Mouse (Mus musculus): ENCODE measurements around the gene Rft1.

Gene Rft1

DNA sequence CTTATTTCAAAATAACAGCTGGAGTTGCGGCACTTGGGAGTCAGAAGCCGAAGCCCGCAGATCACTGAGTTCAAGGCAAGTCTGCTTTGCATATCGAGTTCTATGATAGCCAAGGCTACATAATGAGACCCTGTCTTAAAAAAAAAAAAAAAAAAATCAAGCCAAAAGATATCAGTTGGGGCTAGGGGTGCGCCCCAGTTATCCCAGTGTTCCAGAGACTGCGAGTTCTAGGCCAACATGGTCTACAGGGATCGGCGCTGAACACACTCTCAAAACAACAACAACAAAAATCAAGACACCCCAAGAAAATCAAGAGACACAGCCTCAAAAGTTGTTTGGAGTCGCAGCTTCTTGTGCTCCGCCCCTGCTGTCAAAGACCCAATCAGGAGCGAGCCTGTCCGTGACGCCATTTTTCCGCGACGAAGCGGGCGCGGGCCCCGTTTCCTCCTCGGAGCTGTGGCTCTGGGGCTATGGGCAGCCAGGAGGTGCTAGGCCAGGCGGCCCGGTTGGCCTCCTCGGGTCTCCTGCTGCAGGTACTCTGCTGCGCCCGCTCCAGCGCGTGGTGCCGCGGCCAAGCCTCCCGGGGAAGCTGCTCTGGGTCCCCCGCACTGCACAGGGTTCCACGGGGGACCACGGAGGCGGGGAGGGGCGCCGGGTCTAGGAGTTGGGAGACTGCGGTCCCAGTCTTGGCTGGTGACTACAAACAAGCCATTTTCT is at the start of gene Rft1:
Gene Rft1, plus strand, starts transcription at position 418 of the 717 bp plus-strand sequence.
- peak; percentile 98 for DNase-seq (ENCODE audit: low read depth, low spot score)

DNA sequence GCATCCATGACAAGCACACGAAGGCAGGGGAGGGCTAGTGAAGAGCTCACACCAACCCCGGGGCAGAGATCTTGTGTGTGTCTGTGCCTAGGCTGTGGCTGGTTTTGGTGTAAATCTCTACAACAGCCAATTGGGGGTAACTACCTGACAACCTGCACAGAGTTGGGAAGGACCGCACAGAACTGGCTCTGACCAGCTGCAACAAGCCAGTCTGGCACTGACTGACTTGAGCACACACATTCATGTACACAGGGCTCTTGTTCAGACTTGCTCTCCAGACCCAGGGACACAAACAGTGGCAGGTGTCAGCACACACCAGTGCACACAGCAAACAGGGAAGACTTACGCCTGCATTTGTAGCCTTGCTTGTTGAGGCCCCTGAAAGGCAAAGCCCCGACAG is 47.3 kb upstream of the Rft1 start:
- no peak for DNase-seq (ENCODE audit: low read depth, low spot score)

DNA sequence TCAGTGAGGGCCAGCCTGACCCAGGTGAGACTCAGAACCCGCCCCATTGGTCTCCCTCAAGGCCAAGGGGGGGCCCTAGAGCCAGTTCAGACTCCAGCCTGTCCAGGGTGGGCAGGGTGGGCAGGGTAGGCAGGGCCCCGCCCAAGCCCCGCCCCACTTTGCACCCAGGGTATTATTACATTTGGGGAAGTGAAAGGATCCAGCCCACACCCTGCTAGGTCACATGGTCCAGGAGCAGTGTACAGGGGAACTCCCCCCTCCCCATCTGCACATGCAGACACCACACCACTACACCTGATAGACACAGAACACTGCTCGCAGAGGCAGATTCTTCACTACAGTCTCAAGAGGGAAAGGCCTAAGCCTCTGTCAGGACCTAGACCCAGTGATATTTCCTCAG is 46.5 kb upstream of the Rft1 start:
- peak; percentile 99 for DNase-seq (ENCODE audit: low read depth, low spot score)

DNA sequence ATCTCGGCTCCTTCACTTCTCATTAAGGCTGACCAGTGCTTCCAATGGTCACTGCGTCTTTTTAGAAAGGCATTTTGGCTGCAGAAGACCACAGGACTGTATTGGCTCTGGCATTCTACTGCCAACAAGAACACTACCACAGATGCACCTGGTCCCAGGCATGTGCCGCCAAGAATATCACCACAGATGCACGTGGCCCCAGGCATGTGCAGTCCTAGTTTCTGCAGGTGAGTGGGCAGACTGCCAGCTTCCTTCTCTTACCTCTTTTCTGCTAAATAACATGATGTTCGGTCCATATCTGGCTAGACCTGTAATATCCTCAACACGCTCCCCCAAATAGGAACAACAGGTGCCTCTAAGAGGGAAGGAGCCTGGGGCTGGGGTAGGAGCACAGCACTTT is 46.0 kb upstream of the Rft1 start:
- peak; percentile 94 for DNase-seq (ENCODE audit: low read depth, low spot score)

DNA sequence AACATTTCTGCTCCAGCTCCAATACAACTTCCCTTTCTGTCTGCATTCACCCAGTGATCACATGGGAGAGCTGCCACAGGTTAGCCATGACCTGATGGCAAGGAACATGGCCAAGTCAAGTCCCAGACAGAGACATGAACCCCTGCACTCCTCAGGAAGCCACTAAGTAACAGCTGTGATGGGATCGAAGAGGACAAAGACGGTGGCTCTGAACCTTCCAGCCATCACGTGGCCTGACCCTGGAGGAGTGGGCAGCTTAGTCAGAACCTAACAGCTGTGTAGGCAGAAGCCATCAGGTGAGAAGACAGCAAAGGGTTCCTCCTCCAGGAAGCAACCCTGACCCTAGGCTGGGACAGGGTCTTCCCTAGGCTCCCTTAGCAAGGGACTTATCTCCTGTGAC is 44.7 kb upstream of the Rft1 start:
- DNase-seq (ENCODE audit: low read depth, low spot score): peak; percentile 35

DNA sequence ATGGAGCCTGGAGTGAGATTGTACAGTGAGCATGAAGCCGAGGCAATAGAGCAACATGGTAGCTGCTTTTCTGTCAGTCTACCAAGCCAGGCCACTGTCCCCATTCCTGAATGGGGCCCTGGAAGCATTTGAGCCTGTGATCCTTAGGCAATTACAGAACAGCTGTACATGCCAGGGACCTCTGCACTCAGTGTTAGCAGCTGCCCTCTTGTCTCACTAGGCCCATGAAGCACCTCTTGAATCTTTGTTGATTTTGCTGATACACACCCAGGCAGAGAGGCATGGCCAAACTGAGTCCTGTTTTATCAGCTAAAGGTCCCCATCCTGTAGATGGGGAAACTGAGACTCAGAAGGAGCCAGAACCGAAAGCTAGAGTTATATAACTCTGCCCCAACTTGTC is 43.9 kb upstream of the Rft1 start:
- DNase-seq (ENCODE audit: low read depth, low spot score): no peak

DNA sequence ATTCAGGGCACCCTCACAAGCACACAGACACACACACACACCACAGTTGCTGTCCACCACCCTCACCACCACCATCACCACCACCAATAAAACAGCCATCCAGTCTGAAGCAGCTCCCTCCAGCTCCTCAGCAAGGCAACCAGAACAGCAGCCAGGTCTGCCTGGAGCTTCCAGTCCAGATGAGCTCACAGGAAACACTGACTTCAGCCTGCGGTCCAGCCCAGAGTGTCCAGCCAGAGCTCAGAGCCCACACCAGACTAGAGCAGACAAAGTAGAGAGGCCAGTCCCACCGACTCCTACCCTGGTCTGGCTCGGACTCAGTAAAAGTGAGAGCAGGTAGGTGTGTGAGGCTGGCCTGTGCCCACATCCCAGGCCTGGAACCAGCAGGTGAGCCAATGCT is 43.2 kb upstream of the Rft1 start:
- DNase-seq (ENCODE audit: low read depth, low spot score): no peak

DNA sequence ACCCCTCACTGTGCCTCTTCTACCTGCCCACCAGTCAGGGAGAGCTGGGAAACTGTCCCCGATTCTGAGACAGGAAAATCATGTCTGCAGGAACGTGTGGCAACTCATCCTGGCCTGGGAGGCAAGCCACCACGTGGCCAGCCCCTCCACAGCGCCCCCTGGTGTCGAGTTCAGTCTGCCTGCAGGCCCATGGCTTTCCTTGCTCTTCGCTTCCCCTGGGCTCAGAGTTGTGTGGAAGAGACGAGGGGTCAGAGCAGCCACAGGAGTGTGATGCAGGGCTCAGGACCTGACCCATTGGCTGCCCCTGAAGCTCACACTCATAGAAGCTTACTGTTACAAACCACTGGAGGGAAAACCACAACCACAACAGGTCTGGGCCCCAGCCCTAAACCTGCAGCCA is 41.6 kb upstream of the Rft1 start:
- DNase-seq (ENCODE audit: low read depth, low spot score): peak; percentile 85

DNA sequence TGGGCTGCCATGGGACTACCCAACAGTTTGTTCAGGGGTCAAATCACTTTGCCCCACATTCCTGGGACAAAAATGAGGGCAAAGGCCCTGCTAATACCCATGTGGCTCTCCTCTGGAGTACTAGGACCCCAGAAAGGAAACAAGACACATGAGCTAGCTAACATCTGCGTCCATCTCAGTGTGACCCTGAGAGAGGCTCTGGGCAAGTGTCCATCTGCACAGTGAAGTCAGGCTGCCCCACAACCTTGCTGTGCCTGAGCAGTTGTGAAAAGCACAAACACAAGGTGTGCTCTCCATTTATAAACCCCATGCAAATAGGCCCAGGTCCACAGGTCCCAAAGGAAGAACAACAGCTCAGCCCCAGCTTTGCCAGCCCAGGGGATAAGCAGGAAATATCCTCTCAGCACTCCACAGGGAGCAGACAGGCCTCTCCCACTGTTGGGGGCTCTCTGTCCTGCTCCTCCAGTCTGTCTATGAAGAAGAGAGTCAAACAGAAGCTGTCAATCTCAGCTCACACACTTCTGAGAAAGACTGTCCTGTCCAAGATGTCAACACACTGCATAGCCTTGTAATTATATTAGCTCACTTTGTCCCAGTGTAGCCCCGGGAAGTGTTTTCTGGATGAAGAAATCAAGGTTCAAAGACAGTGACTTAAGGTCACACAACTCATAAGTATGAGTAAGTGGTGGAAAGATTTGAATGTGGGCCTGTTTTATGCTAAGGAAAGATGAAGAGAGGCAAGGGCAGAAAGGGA is 41.0 kb upstream of the Rft1 start:
- DNase-seq (ENCODE audit: low read depth, low spot score): peak; percentile 50

DNA sequence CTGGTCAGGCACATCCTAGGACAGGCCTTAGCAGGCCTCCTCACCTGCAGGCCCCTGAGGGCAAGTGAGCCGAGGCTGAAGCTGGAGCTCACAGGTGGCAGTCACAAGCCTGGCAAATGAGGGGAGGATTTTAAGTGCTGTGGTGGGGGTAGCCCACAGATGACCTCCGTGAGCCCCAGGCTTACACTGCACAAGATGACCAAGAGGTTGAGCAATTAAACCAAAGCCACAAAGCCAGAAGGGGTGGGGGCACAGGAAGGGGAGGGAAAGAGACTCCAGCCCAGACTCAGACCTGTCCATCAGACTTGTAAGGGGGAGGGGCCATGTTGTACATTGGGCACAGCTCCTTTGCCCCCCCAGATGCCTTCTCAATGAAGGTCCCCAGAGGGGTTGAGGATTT is 37.4 kb upstream of the Rft1 start:
- peak; percentile 75 for DNase-seq (ENCODE audit: low read depth, low spot score)

DNA sequence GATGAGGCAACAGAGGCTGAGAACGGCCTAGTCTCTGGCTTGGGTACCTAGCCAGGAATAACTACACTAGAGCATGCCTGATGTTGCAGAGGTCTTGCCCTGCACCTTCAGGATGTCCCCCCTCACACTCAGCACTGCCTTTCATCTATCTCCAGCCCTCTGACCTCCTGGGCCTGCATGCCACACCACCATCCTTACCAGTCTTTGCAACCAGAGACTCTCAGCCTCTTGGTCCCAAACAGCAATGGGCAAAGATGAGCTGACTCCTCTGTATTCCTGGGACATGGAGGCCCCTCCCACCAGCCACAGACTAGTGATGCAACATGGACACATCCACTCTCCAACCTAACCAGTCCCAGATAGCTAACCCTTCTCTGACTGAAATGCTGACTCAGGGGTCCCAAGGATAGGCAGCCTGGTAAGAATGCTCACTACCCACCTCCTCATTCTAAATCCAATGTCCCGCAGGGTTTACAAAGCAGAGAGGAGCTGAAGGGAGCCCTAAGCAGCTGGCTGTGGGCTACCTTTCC is 35.3 kb upstream of the Rft1 start:
- no peak for DNase-seq (ENCODE audit: low read depth, low spot score)

DNA sequence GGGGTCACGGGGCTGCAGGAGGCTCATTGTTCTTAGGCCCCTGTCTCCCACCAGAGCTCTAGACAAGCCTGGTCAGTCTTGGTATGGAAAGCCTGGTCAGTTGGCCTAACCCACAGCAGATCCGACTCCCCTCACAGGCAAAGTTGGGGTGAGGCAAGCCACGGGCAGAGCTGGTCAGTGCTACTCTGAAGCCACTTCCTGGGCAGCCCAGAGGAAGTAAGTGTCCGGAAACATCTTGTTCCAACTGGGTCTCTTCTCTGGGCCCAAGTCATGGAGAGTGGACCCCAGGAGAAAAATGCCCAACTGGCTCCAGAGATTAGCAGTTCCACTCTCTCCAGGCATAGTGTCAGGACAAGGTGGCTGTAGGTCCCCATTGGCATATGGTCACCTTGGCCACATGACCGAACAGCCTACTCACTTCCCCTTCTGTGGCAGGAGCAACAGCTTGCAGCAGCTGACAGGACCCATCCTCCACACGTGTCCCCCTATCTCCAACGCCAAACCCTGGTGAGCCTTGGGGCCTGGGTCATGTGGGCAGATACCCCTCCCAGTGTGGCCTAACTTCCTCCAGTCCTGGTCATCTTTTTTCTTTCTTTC is 34.1 kb upstream of the Rft1 start:
- peak; percentile 62 for DNase-seq (ENCODE audit: low read depth, low spot score)

DNA sequence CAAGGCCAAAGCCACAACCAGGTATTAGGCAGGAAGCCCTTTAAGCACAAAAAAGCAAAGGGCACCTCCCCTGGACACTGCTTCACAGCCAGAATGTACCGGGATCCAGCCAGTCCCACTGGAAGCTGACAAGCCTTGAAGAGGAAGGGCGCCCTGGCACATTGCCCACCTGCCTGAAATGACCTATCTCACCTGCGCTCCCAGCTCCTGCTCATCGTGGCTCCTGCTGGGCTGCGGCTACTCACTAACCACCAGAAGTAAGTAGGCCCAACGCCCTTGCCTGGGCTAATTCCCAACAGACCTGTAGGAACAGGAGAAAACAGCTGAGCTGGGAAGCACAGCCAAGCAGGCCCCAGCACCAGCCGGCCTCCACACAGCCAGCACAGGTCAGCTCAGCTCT is 32.0 kb upstream of the Rft1 start:
- DNase-seq (ENCODE audit: low read depth, low spot score): no peak

DNA sequence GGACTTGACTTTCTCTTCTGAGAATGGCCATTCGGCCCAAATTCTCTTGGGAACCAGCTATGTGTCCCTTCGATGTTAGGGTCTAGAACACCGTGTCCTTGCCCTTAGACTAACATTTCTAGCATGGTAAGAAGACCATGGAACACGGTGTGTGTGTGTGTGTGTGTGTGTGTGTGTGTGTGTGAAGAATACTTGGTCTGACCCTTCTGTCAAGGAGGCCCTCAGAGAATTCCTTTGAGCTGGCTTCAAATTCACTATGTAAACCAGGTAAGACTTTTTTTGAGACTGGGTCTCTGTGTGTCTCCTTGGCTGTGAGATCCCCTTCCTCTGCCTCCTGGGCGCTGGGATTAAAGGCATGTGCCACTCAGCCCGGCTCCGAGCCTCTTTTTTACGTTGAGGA is 31.6 kb upstream of the Rft1 start:
- DNase-seq (ENCODE audit: low read depth, low spot score): no peak

DNA sequence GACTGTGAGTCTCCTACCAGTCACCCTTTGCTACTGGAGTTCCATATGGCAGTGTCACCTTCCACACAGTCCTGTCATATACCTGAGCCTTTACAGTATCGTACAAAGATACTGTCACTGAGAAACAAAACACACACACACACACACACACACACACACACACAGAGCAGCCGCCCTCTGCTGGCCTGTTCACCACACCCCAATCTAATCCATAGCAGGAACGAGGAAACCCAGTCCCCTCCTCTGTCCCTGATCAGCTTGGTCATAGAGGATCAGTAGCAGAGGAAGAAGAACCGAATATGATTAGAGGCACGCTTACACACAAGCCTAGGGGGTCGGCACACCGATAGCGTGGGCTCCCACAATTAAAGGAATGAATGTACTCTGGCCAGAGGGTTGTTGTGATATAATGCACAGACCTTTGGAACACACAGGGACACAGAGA is 29.9 kb upstream of the Rft1 start:
- peak; percentile 63 for DNase-seq (ENCODE audit: low read depth, low spot score)

DNA sequence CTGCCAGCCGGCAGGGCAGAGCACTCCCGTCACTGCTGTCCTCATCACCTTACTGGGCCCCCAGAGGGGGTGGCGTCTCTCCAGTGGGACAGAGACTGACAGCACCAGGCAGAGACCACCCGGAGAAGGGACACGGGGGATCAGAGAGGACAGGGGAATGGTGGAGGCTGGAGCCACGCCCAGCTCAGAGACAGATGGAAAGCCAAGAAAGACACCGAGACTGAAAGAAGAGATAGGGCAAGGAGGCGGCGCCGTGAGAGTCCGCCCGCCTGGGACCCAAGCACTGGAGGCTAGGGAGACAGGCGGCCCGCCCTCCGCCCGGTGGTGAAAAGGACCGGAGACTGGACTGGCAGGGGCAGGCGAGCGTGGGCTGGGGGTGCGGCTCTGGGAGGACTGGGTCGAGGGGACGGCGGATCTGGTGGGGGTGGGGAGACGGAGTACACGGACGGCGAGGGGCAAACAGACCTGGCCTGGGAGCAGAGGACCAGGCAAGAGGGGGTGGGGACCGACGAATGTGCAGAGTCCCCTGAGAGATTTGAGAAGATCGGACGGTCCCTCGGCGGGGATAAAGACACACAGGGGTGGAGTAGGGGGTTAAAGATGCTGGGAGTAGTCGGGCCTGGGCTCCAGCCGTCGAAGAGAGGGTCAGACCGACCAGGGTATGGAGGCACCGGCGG is 28.9 kb upstream of the Rft1 start:
- peak; percentile 77 for DNase-seq (ENCODE audit: low read depth, low spot score)

DNA sequence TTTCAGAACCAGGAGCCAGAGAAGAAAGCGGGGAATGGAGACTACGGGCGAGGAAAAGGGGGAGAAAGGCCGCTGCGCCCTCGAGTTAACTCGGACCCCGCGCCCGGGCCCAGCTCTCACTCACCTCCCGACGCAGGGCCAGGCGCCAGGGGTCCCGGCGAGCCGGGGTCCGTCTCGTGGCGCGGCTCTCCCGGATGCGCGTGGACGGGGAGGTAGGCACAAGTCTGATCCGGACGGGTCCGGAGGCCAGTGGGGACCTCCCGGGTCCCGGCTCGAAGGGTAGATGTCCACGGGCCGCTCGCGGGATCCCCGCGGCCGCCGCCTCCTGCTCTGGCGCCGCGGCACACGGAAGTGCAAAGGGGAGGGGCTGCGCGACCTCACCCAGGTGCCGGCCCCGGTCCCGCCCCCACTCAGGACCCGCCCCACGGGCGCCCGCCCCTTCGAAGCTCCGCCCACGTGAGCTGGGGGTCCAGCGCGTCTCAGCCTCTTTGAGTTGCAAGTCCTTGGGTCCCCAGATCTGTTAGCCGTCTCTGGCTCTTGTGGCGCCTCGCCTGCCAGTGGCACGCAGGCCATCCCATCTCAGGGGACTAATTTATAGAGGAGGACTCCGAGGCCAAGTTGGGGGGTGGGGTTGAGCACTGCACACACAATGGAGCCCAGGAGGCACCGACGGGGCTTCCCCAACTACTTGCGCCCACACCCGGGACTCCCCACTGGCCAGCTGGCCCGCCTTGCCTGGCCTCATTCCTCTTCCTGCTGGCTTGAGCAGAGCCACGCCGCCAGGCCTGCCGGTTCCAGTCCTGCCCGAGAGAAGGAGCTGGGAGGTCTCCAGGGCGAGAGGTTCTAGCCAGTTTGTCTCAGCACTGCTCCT is 28.1 kb upstream of the Rft1 start, which contains the start of gene Prkcd:
Gene Prkcd, minus strand, starts transcription at position 355 of the 871 bp plus-strand sequence.
- DNase-seq (ENCODE audit: low read depth, low spot score): peak; percentile 96

DNA sequence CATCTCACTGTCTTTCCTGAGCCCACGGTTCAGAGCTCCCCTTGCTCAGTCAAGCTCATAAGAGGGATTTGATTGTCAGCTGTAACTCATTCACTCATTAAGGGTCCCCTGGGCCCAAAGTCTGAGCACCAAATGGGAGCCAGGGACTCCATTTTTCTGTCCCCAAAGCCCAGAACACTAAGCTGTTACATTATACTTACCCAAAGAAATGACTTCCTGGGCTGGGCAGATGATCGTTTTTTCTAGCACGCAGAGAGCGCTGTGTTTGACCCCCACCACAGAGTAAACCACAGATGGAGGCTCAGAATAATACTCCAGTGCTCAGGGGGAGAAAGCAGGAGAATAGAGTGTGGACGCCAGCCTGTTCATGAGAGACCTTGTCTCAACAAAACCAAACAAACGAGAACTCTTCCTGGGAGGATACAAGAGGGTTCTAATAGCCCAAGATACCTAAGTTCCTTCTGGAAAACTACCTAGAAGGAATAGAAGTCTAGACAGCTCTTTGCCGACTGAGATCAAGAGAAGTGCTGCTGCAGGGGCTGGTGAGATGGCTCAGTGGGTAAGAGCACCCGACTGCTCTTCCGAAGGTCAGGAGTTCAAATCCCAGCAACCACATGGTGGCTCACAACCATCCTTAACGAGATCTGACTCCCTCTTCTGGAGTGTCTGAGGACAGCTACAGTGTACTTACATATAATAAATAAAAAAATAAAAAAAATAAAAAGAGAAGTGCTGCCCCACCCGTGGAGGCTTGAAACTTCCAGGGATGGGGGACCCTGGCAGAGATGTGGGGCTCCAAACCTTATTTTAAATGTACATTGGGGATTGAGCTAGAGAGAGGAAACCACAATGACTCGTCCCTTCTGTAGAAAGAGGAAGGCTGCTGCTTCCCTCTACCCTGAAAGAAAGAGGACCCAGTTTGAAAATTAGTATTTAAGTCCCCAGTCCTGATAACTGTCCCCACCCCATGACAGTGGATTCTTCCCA is 27.1 kb upstream of the Rft1 start:
- DNase-seq (ENCODE audit: low read depth, low spot score): peak; percentile 56

DNA sequence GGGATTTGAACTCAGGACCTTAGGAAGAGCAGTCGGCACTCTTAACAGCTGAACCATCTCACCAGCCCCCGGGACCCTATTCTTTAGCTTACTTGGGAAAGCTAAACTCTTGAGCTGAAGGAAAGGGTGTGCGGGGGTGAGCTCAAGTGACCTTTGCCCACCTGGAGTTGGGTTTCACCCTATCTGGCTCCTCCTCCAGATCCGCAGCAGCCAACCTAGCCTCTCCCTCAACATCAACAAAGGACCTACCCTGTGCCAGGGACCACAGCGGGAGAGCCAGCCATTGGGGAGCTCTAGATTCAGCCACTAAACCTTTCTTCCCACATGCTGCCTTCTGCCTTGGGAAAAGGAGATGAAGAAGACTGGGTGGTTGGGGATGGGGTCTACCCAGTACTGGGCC is 25.9 kb upstream of the Rft1 start:
- DNase-seq (ENCODE audit: low read depth, low spot score): no peak

DNA sequence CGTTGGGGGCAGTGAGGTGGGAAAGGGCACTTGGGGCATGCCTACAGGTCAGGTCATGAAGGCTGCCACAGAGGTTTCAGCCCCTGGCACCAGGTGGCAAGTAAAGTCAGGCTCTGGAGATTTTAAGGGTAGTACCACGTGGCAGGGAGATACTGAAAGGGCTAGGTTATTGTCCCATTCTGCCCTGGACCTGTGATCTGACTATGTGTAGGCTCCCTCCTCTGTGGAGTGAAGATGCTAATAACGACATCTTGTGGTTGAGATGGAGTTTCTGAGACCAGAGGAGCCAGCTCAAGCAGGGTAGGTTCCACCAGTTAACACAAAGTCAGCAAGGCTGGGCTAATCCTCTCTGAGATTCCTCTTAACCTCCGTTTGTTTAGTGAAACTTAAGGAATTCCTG is 24.3 kb upstream of the Rft1 start:
- DNase-seq (ENCODE audit: low read depth, low spot score): peak; percentile 10

Data from A20 (cell line).